Mouse (Mus musculus): ENCODE data around the gene Anxa6. TPM values are rescaled to one million over a fixed set of nuclear protein-coding genes. Genes with fewer than 3 reads are reported as not detected.

Anxa6 gene
- polyA plus RNA-seq, 1 experiment from 2014 or later, result 411 TPM

DNA sequence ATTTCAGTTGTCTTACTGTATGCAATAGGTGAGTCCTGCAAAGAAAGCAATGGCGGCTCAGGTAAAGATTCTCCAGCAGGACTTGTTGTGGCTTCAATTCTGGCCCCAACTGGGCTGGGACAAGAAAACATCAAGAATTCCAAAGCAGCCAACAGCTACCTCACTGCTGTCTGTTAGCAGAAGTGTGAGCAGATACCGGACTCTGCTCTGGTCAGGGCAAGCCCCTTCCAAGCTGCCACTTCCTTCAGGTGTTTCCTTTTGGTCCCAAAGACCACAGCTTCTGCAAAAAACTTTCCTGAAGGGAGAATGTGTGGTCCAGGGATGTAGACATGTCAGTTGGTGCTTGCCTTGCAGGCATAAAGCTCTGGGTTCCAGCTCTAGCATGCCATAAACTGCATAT lies 57.5 kb downstream of the Anxa6 start:
- Histone ChIP-seq H3K27me3 (ENCODE audit: insufficient read depth, low read length) (no peaks in the 10 kb centered on the region), H3K4me2 (no peak overlapping the region), H3K4me3 (ENCODE audit: low read depth, low read length) (no peak overlapping the region), H3K27ac (ENCODE audit: low read depth) (no peak overlapping the region), H3K9ac (no peak overlapping the region), H3K9me3 (ENCODE audit: low read depth, low read length) (no peaks in the 10 kb centered on the region), H3K36me3 (ENCODE audit: insufficient read depth) (peaks cover 30% of the 10 kb centered on the region), H3K4me1 (ENCODE audit: insufficient read depth) (peaks cover 5% of the 10 kb centered on the region; the same call in 1 of the 2 replicates)
- 87% methylated on average over 2 of the region's 2 CpGs for WGBS
- no peak for DNase-seq
- no peak for ATAC-seq (ENCODE audit: insufficient read depth)
- TF ChIP-seq CTCF (IDR thresholded peaks at IDR 0.05; ENCODE audit: low read depth), result no peak

DNA sequence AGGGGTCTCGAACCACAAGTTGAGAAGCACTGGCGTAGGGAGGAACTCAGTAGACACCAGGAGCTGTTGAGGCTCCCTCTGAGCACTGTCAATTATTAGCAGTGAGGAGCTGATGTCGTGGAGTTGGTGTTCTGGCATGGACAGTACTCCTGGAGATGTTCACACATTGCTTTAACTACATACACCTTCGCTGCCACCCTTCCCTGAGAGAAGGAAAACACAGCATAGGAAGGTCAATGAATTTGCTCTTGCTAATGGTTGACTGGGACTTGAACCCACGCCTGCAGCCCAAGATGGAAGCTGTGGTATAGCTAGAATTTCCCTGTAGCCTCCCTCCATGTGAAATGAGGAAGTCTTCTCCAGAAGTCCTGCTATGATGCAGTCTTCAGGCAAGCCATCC lies 57.9 kb downstream of the Anxa6 start:
- ATAC-seq (ENCODE audit: insufficient read depth) (no peak), DNase-seq (no peak)
- no peaks in the 10 kb centered on the region for H3K9me3 ChIP-seq (ENCODE audit: low read depth, low read length)
- no peak overlapping the region for H3K9ac ChIP-seq
- H3K4me1 ChIP-seq (ENCODE audit: insufficient read depth), result peaks cover 5% of the 10 kb centered on the region; the same call in 1 of the 2 replicates
- WGBS, result 83% methylated on average over 5 of the region's 5 CpGs
- TF ChIP-seq CTCF (IDR thresholded peaks at IDR 0.05; ENCODE audit: low read depth), result no peak
- no peak overlapping the region for H3K4me3 ChIP-seq (ENCODE audit: low read depth, low read length)
- no peaks in the 10 kb centered on the region for H3K27me3 ChIP-seq (ENCODE audit: insufficient read depth, low read length)
- no peak overlapping the region for H3K4me2 ChIP-seq
- H3K27ac ChIP-seq (ENCODE audit: low read depth), result no peak overlapping the region
- H3K36me3 ChIP-seq (ENCODE audit: insufficient read depth), result peaks cover 26% of the 10 kb centered on the region

DNA sequence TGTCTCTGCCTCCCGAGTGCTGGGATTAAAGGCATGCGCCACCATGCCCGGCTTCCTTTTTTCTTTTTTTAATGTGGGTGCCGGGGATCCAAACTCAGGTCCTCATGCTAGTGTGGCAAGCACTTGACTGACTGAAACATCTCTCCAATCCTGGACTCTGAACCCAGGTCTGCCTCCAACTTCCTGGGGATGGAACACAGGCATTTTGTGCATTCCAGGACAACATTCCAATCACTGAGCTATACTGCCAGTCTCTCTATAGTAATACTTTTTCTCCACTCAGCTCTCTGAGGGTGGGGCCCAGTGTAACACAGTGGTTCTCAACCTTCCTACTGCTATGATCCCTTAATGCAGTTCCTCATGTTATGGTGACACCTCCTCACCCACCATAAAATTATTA lies 58.6 kb downstream of the Anxa6 start:
- H3K9ac ChIP-seq, result no peak overlapping the region
- no peaks in the 10 kb centered on the region for H3K9me3 ChIP-seq (ENCODE audit: low read depth, low read length)
- no peak overlapping the region for H3K4me2 ChIP-seq
- 85% methylated on average over 4 of the region's 4 CpGs for WGBS
- H3K36me3 ChIP-seq (ENCODE audit: insufficient read depth), result peaks cover 21% of the 10 kb centered on the region
- no peak overlapping the region for H3K27ac ChIP-seq (ENCODE audit: low read depth)
- TF ChIP-seq CTCF (IDR thresholded peaks at IDR 0.05; ENCODE audit: low read depth), result no peak
- peaks cover 5% of the 10 kb centered on the region; the same call in 1 of the 2 replicates for H3K4me1 ChIP-seq (ENCODE audit: insufficient read depth)
- no peaks in the 10 kb centered on the region for H3K27me3 ChIP-seq (ENCODE audit: insufficient read depth, low read length)
- H3K4me3 ChIP-seq (ENCODE audit: low read depth, low read length), result no peak overlapping the region
- DNase-seq (no peak), ATAC-seq (ENCODE audit: insufficient read depth) (no peak)

DNA sequence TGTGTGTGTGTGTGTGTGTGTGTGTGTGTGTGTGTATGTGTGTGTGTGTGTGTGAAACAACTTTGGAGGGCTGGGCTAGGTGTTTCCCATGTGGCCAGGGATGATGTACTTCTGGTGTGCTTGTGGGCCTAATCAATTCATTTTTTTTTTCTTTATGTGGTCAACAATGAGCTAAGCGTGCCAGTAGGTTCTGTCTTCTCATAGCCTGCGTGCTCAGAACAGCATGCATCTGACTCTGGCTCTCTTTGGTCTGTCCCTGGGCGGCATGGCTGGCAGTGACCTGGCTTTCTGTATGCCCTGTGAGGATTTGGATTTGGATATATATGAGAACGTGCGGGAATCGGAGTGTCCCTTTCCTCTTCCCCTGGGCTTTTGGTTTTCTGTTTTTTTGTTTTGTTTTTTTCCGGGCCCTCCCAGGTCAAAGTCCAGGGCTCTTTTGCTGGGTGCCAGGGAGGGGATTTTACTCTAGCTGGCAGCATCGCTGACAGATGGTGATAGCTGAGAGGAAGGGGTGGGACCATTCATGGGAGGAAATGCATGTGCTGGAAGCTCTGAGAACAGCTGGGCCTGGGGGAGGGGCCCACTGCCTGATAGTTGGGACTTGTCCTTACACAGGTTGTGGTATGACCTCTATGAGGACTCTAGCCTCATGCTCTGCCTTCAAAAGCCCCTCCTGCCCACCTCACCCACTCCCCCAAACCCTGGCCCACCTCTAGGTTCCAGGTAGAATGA lies 59.6 kb downstream of the Anxa6 start:
- no peaks in the 10 kb centered on the region for H3K27me3 ChIP-seq (ENCODE audit: insufficient read depth, low read length)
- WGBS, result 41% methylated on average over 8 of the region's 8 CpGs
- H3K36me3 ChIP-seq (ENCODE audit: insufficient read depth), result peaks cover 11% of the 10 kb centered on the region; the same call in 1 of the 2 replicates
- H3K27ac ChIP-seq (ENCODE audit: low read depth), result no peak overlapping the region
- peak; percentile 62; the same call in 1 of the 2 replicates for ATAC-seq (ENCODE audit: insufficient read depth)
- H3K9me3 ChIP-seq (ENCODE audit: low read depth, low read length), result no peaks in the 10 kb centered on the region
- peak; percentile 76 for DNase-seq
- no peak for TF ChIP-seq CTCF (IDR thresholded peaks at IDR 0.05; ENCODE audit: low read depth)
- no peak overlapping the region for H3K4me2 ChIP-seq
- no peak overlapping the region for H3K4me3 ChIP-seq (ENCODE audit: low read depth, low read length)
- peaks cover 5% of the 10 kb centered on the region; the same call in 1 of the 2 replicates for H3K4me1 ChIP-seq (ENCODE audit: insufficient read depth)
- no peak overlapping the region for H3K9ac ChIP-seq

DNA sequence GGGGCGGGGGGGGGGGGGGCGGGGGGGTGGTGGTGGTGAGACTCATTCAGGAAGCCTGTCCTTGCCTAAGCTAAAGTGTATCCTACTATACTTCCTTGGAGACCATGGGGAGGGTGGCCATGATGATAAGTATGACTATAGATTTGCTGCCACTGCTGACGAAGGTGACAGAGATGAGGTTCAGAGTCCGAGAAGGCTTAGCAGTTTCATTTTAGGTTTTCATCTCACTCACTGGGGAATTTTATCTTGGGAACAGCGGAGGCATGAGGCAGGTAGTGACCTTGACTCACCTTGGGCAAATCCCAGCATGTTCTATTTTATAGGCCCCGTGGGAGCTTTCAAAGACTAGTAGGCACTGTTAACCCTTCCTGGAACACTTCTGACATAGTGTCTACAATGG lies 60.5 kb downstream of the Anxa6 start:
- Histone ChIP-seq H3K4me3 (ENCODE audit: low read depth, low read length) (no peak overlapping the region), H3K27me3 (ENCODE audit: insufficient read depth, low read length) (no peaks in the 10 kb centered on the region), H3K27ac (ENCODE audit: low read depth) (no peak overlapping the region), H3K36me3 (ENCODE audit: insufficient read depth) (peaks cover 2% of the 10 kb centered on the region; the same call in 1 of the 2 replicates), H3K9ac (no peak overlapping the region), H3K4me1 (ENCODE audit: insufficient read depth) (peaks cover 5% of the 10 kb centered on the region; the same call in 1 of the 2 replicates), H3K9me3 (ENCODE audit: low read depth, low read length) (no peaks in the 10 kb centered on the region), H3K4me2 (no peak overlapping the region)
- ATAC-seq (ENCODE audit: insufficient read depth) (no peak), DNase-seq (no peak)
- TF ChIP-seq CTCF (IDR thresholded peaks at IDR 0.05; ENCODE audit: low read depth), result no peak
- 57% methylated on average over 5 of the region's 6 CpGs for WGBS

DNA sequence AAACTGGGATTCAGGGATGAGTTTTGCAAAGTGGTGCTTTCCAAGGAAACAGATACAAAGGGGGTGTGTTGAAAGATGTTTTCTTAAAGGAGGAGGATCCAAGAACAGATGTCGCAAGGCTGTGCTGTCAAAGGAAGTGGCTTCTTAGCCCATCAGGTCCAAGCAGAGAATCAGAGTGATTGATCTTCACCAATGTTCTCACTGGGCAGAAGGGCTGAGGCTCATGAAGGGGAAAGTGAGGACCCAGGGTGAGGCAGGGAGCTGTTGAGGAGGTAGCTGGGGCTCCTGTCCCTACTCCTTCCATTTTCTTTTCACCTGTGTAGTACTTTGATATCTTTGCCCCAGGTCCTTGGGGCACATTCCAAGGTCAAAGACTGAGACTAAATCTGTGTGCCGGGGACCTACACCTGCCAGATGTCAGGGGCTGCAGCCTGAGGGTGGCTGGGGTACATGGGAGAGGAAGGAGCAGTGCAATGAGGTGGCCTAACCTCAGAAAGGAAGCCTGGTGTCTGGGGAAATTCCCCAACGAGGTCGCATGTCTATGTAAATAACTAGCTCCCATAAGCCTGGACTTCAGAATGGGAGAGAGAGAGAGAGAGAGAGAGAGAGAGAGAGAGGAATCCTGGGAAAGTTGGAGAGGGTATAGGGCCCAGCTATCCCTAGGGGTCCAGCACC lies 61.1 kb downstream of the Anxa6 start:
- no peak overlapping the region for H3K4me2 ChIP-seq
- WGBS, result 42% methylated on average over 4 of the region's 4 CpGs
- H3K27me3 ChIP-seq (ENCODE audit: insufficient read depth, low read length), result no peaks in the 10 kb centered on the region
- H3K9ac ChIP-seq, result no peak overlapping the region
- no peaks in the 10 kb centered on the region for H3K9me3 ChIP-seq (ENCODE audit: low read depth, low read length)
- DNase-seq, result no peak
- ATAC-seq (ENCODE audit: insufficient read depth), result no peak
- no peaks in the 10 kb centered on the region for H3K36me3 ChIP-seq (ENCODE audit: insufficient read depth)
- no peak overlapping the region for H3K4me3 ChIP-seq (ENCODE audit: low read depth, low read length)
- H3K4me1 ChIP-seq (ENCODE audit: insufficient read depth), result peaks cover 5% of the 10 kb centered on the region; the same call in 1 of the 2 replicates
- no peak overlapping the region for H3K27ac ChIP-seq (ENCODE audit: low read depth)
- no peak for TF ChIP-seq CTCF (IDR thresholded peaks at IDR 0.05; ENCODE audit: low read depth)

DNA sequence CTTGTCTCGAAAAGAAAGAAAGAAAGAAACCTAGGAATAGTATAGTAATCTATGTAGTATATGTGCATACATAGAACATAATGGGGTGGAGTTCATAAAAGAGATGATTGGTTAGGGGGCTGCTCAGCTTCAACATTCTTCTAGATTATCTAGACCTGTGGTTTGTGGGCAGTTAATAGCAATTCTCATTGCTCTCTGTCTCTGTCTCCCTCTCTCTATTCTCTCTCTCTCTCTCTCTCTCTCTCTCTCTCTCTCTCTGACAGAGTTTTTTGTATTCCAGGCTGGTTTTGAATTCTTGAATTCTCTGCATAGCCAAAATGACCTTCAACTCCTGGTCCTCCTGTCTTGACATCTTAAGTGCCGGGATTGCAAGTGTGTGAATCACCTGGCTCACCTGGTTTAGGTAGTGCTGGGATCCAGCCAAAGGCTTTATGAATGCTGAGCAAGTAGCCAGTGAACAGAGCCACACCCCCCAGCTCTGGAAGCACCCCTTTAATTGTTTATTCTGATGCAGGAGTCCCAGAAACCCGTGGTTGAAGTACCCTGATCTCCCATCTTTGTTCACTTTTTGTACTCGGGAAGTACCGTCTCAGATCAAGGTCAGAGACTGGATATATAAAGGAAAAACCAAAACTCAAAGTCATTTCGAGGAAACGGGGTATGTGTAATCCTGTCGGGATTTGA lies 61.7 kb downstream of the Anxa6 start:
- no peak overlapping the region for H3K9ac ChIP-seq
- ATAC-seq (ENCODE audit: insufficient read depth) (no peak), DNase-seq (no peak)
- no peaks in the 10 kb centered on the region for H3K36me3 ChIP-seq (ENCODE audit: insufficient read depth)
- peaks cover 5% of the 10 kb centered on the region; the same call in 1 of the 2 replicates for H3K4me1 ChIP-seq (ENCODE audit: insufficient read depth)
- H3K4me2 ChIP-seq, result no peak overlapping the region
- H3K9me3 ChIP-seq (ENCODE audit: low read depth, low read length), result no peaks in the 10 kb centered on the region
- H3K27ac ChIP-seq (ENCODE audit: low read depth), result no peak overlapping the region
- no peak overlapping the region for H3K4me3 ChIP-seq (ENCODE audit: low read depth, low read length)
- TF ChIP-seq CTCF (IDR thresholded peaks at IDR 0.05; ENCODE audit: low read depth), result no peak
- WGBS, result 59% methylated on average over 8 of the region's 8 CpGs
- H3K27me3 ChIP-seq (ENCODE audit: insufficient read depth, low read length), result no peaks in the 10 kb centered on the region
